8 mouse cellular contexts compared by ENCODE assay signal in genomic region chr2:92947981-92948698, GRCm38 (mm10). TPM values are rescaled to one million over a fixed set of nuclear protein-coding genes. Genes with fewer than 3 reads are reported as not detected.
A peak's percentile ranks its signal among the peaks of the same experiment; 100 is the strongest.
DNase-seq lines count a peak whose midpoint lies in the region; ATAC-seq and TF ChIP-seq lines count a peak whose summit lies in the region.

No protein-coding gene starts in this region.

- H3K27ac ChIP-seq in lung, embryonic 14.5 days (ENCODE audit: low read depth) = no peak overlapping the region
- H3K27ac ChIP-seq in limb, embryonic 14.5 days (replicated peaks; ENCODE audit: low read depth, low read length) = no peak overlapping the region

- no peak for TF ChIP-seq CTCF in lung, embryonic 14.5 days (IDR thresholded peaks at IDR 0.05; ENCODE audit: low read depth)

- peak overlapping the region; percentile 24; the same call in 1 of the 2 replicates for H3K4me2 ChIP-seq in lung, embryonic 14.5 days
- no peak overlapping the region for H3K4me2 ChIP-seq in limb, embryonic 14.5 days (replicated peaks; ENCODE audit: low read depth, low read length, severe bottlenecking)

- no peaks in the 10 kb centered on the region; the same call in 1 of the 2 replicates for H3K27me3 ChIP-seq in lung, embryonic 14.5 days (ENCODE audit: insufficient read depth, low read length)
- no peaks in the 10 kb centered on the region for H3K27me3 ChIP-seq in limb, embryonic 14.5 days (ENCODE audit: control insufficient read depth, insufficient read depth, low read length)

- no peaks in the 10 kb centered on the region for H3K9me3 ChIP-seq in lung, embryonic 14.5 days (ENCODE audit: low read depth, low read length)
- H3K9me3 ChIP-seq in limb, embryonic 14.5 days (ENCODE audit: control insufficient read depth, low read length) = no peaks in the 10 kb centered on the region

- TF ChIP-seq POLR2A in limb, embryonic 14.5 days (IDR thresholded peaks at IDR 0.05; ENCODE audit: borderline replicate concordance, extremely low read depth, insufficient read depth, insufficient read length) = no peak

- no peak for ATAC-seq in CD4-positive, CD25-positive, alpha-beta regulatory T cell, adult 4 months
- peak; percentile 86 for ATAC-seq in lung, embryonic 14.5 days (ENCODE audit: insufficient read depth)
- ATAC-seq in limb, embryonic 14.5 days (ENCODE audit: low FRiP score, low read depth) = peak; percentile 85

- H3K9ac ChIP-seq in lung, embryonic 14.5 days = no peak overlapping the region
- H3K9ac ChIP-seq in limb, embryonic 14.5 days (ENCODE audit: low read depth, low read length, severe bottlenecking) = no peak overlapping the region

- no peak overlapping the region for H3K4me3 ChIP-seq in lung, embryonic 14.5 days (ENCODE audit: low read depth, low read length)
- H3K4me3 ChIP-seq in limb, embryonic 14.5 days (replicated peaks; ENCODE audit: low read length) = no peak overlapping the region

- 5% methylated on average over 12 of the region's 12 CpGs for WGBS in lung, embryonic 14.5 days
- WGBS in limb, embryonic 14.5 days = 5% methylated on average over 12 of the region's 12 CpGs

- peak; percentile 50 for DNase-seq in CD4-positive, CD25-positive, alpha-beta regulatory T cell, adult 2 months (ENCODE audit: low read depth, low spot score)
- peak; percentile 79 for DNase-seq in lung, embryonic 14.5 days
- no peak for DNase-seq in lung, postnatal 25 days (ENCODE audit: low spot score)
- peak; percentile 63 for DNase-seq in gastrocnemius, postnatal 10 days
- DNase-seq in limb, embryonic 14.5 days (ENCODE audit: low spot score) = peak; percentile 81
- peak; percentile 75 for DNase-seq in thymus, postnatal 14 days
- no peak for DNase-seq in urinary bladder, adult 2 months (ENCODE audit: low spot score)

- H3K4me1 ChIP-seq in lung, embryonic 14.5 days (ENCODE audit: insufficient read depth) = peaks cover 4% of the 10 kb centered on the region; the same call in 1 of the 2 replicates
- H3K4me1 ChIP-seq in limb, embryonic 14.5 days (ENCODE audit: control insufficient read depth, insufficient read depth, low read length) = peaks cover 11% of the 10 kb centered on the region

- H3K36me3 ChIP-seq in lung, embryonic 14.5 days (ENCODE audit: insufficient read depth) = no peaks in the 10 kb centered on the region
- H3K36me3 ChIP-seq in limb, embryonic 14.5 days (ENCODE audit: control insufficient read depth, insufficient read depth, low read length) = no peaks in the 10 kb centered on the region

RNA-seq across cellular contexts. Expression of gene Syt13, which starts 33.2 kb away (rescaled TPM):
- not detected for polyA plus RNA-seq in CD4-positive, CD25-positive, alpha-beta regulatory T cell, adult 4 months (2017; shearing (Covaris generic))
- polyA plus RNA-seq in lung, embryonic 14.5 days (2014; fragmentation: Nextera tagmentation; extraction: Ambion mirVana) = 3.2 and 3.6 TPM in 2 replicates
- 1 to 10 TPM; 1.0 to 1.1 TPM for total RNA-seq in gastrocnemius, postnatal 10 days (2021)
- 11.3 and 11.7 TPM in 2 replicates for polyA plus RNA-seq in limb, embryonic 14.5 days (2012; rRNA removed)
- polyA plus RNA-seq in limb, embryonic 14.5 days (2014; fragmentation: Nextera tagmentation; extraction: Ambion mirVana) = 7.8 and 8.4 TPM in 2 replicates
- polyA plus RNA-seq in urinary bladder, adult 2 months (2012; rRNA removed) = 0.60 and 0.62 TPM in 2 replicates

Comparison
In these comparisons a context has a peak if more than half of its experiments do, and no peak if none do; other contexts are left out.
1. DNase-seq: peak in CD4-positive, CD25-positive, alpha-beta regulatory T cell, adult 2 months (single experiment), lung, embryonic 14.5 days (single experiment), gastrocnemius, postnatal 10 days (single experiment), limb, embryonic 14.5 days (single experiment) and thymus, postnatal 14 days (single experiment); none in lung, postnatal 25 days (single experiment) and urinary bladder, adult 2 months (single experiment).